Mouse (Mus musculus): ENCODE results near the gene Cdca3.
"Not testable (repeated sequence)": the region's sequence is repeated elsewhere in the genome, so short reads cannot be mapped to it uniquely, and the experiment has no call there.

Gene Cdca3

DNA sequence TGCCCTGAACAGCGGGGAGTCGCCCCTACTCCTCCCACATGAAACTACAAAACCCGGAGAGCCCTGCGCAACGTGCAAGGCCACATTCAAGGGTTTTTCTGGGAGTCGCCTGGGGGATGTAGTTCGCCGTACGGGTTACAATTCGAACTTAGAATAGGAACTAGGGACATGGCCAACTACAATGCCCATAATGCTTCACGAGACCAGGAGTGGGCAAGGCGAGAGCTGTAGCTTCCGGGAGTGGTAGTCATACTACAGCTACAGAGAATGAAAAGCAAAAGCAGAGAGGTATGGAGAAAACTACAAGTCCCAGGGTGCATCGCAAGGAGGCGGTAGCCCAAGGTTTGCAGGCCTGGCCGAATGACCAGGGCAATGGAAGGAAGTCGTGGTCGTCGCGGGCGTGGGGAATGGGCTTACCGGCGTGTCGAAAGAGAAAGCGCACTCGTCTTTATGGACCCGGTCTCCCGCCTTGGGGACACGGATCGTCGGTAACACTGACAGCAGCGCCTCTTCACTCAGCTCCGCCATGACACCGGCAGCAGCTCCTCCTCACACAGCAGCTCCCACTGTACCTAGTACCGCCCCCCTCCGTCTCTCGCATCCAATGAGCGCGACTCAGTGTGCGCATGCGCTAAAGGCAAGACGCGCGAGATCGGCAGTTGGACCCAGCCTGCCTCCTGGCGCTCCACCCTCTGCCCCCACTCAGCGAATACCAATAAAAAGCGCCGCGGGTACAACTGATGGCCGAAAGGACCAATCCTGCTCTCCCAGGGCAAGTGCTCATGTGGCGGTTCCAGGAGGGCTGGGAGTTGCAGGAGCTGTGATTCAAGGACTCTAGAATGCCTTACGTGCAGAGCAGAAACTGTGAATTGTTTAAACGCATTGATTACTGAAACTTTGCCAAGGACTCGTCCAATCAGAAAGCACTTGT is at the start of gene Cdca3, which contains the start of gene Usp5:
Cdca3 (plus strand) TSS at position 680 of the 931 bp plus-strand sequence.
Usp5 (minus strand) TSS at position 617 of the 931 bp plus-strand sequence.
- in situ Hi-C loops (cut with MboI; ENCODE audit: low pct_unique_long_range_greater_than_20kb in 1 of 2, low sequenced_read_pairs in 2 of 2, unreplicated experiment in 1 of 2): no loop called here

DNA sequence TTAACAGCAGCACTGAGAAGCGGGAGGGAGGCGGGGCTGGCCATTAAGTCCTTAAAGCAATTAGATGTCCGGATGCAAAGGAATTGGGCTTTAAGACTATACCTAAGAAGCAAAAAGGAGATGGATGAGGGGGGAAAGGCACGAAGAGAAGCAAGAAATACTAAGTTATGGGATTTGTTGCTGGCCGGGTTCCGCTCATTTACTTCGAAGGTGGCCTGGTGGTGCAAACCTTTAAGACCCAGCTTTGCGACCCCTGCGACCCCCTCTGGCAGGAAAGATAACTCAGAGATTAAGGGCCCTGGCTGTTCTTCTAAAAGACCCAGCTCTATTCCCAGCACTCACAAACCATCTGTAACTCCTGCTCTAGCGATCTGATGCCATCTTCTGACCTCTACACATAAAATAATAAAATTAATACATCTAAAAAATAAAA is 49.3 kb upstream of the Cdca3 start:
- in situ Hi-C loops (cut with MboI; ENCODE audit: low pct_unique_long_range_greater_than_20kb in 1 of 2, low sequenced_read_pairs in 2 of 2, unreplicated experiment in 1 of 2): no loop called here

DNA sequence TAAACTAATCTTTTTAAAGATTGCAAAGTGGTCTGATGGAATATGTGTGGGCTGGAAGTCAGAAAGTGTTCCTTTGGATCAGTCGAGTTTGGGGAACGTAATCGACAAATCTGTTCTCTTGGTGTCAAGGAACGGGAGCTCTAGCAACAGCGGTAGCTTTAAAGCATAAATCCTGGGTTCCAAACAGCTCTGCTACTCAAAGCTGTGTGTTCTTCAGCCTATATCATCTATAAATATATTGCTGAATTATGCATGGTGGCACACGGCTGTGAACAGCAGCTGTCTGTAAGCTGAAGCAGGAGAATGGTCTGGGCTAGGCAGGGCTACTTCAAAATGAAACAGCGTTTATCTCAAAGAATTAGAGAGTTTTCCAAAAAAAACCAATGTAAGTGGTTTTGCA is 48.4 kb upstream of the Cdca3 start:
- in situ Hi-C loops (cut with MboI; ENCODE audit: low pct_unique_long_range_greater_than_20kb in 1 of 2, low sequenced_read_pairs in 2 of 2, unreplicated experiment in 1 of 2): no loop called here

DNA sequence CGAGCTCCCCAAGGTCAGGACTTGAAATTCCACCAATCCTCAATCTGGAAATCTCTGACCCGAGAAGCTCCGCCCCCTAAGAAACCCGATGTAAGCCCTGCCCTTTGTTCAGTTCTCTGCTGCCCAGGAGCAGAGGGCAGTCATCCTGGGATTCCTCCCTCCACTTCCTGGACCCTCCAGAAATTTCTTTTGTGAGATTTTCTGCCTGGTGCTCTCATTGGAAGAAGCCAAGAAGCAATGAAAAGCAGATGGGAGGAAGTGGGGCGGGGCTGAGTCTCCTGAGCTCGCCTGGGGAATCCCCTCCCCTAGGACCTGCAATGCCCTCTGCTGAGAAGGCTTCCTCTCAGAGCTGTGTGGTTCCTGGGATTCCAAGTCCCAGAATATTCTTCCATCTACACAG is 46.9 kb upstream of the Cdca3 start:
- in situ Hi-C loops (cut with MboI; ENCODE audit: low pct_unique_long_range_greater_than_20kb in 1 of 2, low sequenced_read_pairs in 2 of 2, unreplicated experiment in 1 of 2): no loop called here

DNA sequence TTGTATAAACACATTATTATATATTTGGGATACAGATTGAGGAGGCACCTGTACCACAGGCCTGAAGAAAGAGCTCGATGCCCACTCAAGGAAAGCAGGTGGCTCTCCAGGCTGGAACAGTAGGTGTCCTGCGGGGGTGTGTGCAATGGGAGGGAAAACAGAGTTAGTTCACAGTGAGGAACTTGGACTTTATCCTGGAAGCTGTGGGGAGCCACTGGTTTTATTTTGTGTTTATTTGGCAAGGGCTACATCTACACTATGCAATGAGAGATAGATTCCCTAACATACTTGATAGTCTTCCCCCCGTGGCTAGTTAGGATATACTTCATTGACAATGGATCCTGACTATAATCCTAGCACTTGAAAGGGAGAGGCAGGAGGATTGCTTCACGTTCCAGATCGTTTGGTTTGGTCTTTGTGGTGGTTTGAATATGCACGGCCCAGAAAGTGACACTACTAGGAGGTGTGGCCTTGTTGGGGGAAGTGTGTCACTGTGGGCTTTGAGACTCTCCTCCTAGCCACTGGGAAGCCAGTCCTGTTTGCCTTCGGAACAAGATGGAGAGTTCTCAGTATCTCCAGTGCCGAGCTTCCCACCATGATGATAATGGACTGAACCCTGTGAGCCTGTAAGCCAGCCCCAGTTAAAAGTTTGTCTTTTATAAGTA is 42.5 kb upstream of the Cdca3 start:
- in situ Hi-C loops (cut with MboI; ENCODE audit: low pct_unique_long_range_greater_than_20kb in 1 of 2, low sequenced_read_pairs in 2 of 2, unreplicated experiment in 1 of 2): no loop called here

DNA sequence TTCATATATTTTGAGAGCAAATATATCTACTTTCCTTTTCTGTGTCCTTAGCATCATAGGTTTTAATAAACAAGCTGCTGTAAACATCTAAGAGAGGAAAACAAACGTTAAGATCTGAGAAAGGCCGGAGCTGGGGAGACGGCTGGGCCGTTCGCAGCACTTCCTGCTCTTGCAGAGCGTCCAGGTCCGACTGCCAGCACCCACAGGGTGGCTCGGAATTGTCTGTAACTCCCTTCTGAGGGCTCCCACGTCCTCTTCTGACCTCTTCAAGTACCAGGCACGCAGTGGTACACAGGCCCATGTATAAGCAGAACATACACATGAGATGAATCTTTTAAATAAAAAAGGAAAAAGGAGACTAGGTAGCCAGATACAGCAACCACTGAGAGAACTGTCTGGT is 41.6 kb upstream of the Cdca3 start:
- in situ Hi-C loops (cut with MboI; ENCODE audit: low pct_unique_long_range_greater_than_20kb in 1 of 2, low sequenced_read_pairs in 2 of 2, unreplicated experiment in 1 of 2): no loop called here

DNA sequence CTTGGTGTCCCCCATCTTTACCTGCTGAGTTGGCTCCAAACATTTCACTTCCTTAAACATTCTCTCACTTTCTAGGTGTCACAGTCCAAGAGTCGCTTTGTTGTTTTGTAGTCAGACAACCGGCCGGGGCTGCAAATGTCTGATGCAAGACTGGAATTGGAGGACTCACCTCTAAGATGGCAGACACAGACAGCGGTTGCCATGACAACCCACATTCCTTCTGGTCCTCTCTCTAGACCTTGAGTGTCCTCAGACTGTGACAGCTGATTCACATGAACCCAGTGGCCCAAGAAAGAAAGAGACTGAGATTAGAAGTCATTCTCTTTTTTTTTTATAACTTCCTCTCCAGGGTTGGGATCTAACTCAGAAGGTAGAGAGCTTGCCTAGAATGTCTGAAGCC is 39.8 kb upstream of the Cdca3 start:
- in situ Hi-C loops (cut with MboI; ENCODE audit: low pct_unique_long_range_greater_than_20kb in 1 of 2, low sequenced_read_pairs in 2 of 2, unreplicated experiment in 1 of 2): no loop called here

DNA sequence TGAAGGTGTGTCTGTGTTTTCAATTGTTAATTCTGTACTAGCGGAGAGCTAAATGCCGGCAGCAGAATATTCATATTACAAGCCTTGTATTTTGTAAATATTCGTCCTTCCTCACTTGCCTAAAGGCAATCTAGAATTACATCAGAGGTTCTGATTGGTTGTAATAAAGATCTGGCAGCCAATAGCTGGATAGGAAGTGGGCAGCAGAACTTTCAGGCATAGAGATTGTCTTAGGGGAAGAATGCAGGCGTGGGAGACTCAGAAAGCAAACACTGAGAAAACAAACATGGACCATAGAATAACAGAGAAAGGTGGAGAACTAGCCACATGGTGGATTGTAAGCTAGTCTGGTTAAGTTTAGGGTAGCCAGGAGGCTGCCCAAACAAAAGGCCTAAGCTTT is 39.2 kb upstream of the Cdca3 start:
- in situ Hi-C loops (cut with MboI; ENCODE audit: low pct_unique_long_range_greater_than_20kb in 1 of 2, low sequenced_read_pairs in 2 of 2, unreplicated experiment in 1 of 2): no loop called here

DNA sequence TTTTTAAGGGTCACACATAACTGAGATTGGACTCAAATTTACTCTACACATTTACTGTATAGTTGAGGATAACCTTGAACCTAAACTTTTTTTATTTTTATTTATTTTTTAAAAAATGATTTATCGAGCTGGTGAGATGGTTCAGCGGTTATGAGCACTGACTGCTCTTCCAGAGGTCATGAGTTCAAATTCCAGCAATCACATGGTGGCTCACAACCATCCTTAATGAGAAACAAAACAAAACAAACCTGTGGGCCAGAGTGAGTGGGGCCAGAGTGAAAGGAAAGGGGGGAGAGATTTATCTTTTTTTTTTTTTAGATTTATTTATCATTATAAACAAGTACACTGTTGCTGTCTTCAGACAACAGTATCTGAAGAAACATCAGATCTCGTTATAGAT is 37.4 kb upstream of the Cdca3 start:
- in situ Hi-C loops (cut with MboI; ENCODE audit: low pct_unique_long_range_greater_than_20kb in 1 of 2, low sequenced_read_pairs in 2 of 2, unreplicated experiment in 1 of 2): no loop called here

DNA sequence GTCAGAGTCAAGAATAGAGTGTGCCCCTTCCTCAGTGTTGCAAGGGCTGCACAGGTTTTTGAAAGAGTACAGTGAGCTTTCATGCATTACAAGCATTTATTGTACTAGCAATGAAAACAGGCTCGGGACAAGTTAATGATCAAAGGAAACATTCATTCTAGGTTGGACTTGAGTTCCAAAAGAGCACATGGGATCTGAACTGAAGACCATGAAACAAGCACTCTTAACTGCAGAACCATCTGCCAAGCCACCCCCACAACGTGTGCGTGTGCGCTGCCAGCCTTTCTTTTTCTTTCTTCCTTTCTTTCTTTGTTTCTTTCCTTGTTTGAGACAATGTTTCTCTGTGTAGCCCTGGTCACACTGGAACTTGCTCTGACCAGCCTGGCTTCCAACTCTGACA is 33.6 kb upstream of the Cdca3 start:
- in situ Hi-C loops (cut with MboI; ENCODE audit: low pct_unique_long_range_greater_than_20kb in 1 of 2, low sequenced_read_pairs in 2 of 2, unreplicated experiment in 1 of 2): no loop called here

DNA sequence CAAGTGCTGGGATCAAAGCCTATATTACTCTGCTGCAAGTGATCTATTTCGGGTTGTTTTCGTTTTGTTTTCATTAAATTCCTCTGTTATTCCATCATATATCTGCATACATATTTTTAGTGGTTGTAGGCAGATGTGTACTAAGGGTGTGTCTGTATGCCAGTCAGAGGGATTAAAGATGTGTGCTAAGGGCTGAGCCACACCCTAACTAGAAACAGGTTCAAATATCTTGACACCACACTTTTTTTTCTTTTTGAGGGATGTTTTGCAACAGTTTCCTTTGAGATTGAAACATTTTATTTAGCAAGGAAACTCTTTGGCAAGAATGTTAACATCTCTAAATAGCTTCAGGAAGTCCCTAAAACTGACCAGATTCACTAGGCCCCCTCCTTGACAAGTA is 33.1 kb upstream of the Cdca3 start:
- in situ Hi-C loops (cut with MboI; ENCODE audit: low pct_unique_long_range_greater_than_20kb in 1 of 2, low sequenced_read_pairs in 2 of 2, unreplicated experiment in 1 of 2): no loop called here

DNA sequence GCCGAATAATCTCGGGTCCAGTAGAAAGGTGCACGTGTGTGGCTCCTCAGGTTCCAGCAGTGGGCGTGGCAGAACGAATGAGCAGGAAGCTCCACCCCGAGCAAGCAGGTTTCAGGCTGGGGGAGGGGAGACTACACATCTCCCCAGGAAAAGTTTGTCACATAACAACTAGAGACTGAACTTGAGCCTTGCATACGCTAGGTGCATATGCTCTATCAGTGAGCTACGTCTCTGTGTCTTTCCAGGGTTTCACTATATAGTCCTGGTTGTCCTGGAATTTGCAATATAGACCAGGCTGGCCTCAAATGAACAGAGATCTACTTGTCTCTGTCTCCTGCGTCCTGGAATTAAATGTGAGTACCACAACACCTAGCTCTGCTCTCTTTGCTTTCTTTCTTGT is 26.9 kb upstream of the Cdca3 start:
- in situ Hi-C loops (cut with MboI; ENCODE audit: low pct_unique_long_range_greater_than_20kb in 1 of 2, low sequenced_read_pairs in 2 of 2, unreplicated experiment in 1 of 2): not testable (repeated sequence)

DNA sequence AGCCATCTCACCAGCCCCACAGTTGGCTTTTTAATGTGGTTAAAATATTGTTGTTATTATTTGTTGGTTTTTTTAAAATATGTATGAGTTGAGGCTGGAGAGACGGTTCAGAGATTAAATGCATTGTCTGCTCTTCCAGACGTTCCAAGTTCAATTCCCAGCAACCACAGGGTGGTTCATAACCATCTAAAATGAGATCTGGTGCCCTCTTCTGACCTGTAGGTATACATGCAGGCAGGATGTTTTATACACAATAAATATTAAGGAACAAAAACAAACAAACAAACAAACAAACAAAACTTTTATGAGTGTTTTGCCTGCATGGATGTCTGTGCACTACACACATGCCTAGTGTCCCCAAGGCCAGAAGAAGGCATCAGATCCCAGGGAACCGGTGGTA is 26.3 kb upstream of the Cdca3 start:
- in situ Hi-C loops (cut with MboI; ENCODE audit: low pct_unique_long_range_greater_than_20kb in 1 of 2, low sequenced_read_pairs in 2 of 2, unreplicated experiment in 1 of 2): no loop called here

DNA sequence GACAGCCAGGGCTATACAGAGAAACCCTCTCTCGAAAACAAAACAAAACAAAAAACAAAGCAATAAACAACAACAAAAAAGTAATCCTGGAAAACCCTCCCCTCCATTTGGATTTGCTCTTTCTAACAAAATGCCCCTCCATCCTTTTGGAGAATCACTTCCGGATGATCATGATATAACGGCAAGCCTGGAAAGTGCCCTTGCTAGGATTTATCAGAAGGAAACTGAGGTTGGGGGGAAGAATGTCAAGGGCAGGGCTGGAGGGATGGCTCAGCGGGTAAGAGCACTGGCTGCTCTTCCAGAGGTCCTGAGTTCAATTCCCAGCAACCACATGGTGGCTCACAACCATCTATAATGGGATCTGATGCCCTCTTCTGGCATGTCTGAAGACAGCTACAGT is 25.7 kb upstream of the Cdca3 start:
- in situ Hi-C loops (cut with MboI; ENCODE audit: low pct_unique_long_range_greater_than_20kb in 1 of 2, low sequenced_read_pairs in 2 of 2, unreplicated experiment in 1 of 2): not testable (repeated sequence)

DNA sequence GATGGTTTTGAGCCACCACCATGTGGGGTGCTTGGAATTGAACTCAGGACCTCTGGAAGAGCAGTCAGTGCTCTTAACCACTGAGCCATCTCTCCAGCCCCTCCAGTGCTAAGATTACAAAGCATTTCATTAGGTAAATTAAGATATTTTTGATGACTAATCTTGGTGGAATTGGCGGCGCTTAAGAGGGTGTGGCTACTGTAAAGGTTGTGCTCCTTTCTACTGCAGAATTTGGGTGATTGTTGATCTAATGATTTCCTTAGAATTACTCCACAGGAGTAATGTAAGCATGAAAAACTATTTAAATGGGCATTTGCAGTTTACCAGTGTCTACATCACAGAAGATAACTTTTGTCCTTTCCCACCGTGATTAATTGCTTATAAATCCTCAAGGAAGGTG is 25.0 kb upstream of the Cdca3 start:
- in situ Hi-C loops (cut with MboI; ENCODE audit: low pct_unique_long_range_greater_than_20kb in 1 of 2, low sequenced_read_pairs in 2 of 2, unreplicated experiment in 1 of 2): no loop called here

DNA sequence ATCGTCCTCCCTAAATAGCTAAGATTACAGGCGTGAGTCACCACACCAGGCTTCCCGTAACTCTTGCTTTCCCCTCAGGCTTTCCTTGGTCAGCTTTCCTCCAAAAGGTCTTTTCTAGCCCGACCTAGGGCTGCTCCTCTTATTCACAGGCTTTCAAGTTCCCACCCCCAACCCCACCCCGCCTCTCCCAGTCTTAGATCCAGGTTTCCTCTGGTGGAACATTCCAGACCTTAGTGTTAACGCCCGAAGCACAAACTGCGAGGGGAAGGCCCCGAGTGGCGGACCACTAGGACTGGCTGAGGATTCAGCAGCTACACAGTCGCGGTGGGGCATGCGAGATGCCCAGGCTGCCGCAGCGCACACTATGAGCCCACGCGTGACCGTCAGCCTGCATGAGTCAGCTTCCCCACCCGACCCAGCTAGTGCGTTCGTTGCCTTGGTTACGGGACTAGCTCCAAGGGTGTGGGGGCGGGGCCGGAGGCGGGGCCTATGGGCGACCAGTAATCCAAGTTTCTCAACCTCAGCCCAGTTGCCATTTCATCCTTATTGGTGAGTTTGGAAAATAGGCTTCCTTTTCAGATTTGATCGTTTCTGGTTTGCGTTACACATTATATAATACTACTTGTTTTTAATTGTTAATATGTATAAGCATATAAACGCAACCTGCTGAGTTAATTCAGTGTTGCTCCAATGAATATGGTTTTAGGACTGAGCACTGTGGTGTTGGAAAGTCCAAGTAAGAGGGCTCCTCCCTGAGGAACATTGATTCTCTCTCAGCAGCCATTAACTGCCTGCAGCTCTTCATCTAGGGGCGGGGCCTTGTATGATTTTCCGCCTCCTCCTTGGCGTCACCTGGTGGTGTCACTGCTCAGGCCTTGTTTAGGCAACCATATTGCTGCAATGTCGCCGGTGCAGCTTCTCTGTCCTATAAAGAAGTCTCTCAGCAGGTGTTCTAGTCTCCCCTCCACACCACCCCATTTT is 23.7 kb upstream of the Cdca3 start:
- in situ Hi-C loops (cut with MboI; ENCODE audit: low pct_unique_long_range_greater_than_20kb in 1 of 2, low sequenced_read_pairs in 2 of 2, unreplicated experiment in 1 of 2): no loop called here

DNA sequence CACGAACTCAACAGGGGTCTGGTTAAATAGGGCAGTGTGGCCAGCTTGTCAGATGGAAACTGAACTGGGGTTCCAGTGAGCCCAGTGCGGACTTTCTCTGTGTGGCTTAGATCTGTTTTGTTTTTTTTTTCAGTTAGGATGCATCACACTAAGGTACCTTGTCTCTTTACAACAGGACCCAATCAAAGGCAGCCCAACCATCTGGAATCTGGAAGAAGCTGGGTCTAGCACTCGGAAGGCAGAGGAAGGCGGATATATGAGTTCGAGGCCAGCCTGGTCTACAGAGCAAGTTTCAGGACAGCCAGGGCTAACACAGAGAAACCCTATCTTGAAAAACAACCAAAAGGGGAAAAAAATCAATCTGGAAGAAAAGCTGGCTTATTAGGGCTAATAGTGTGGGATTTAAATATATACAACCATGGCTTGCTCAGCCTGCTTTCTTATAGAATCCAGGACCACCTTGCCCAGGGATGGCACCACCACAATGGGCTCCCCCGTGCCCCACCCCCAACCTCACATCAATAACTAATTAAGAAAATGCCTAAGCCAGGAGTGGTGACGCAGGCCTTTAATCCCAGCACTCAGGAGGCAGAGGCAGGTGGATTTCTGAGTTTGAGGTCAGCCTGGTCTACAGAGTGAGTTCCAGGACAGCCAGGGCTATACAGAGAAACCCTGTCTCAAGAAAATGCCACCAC is 22.8 kb upstream of the Cdca3 start:
- in situ Hi-C loops (cut with MboI; ENCODE audit: low pct_unique_long_range_greater_than_20kb in 1 of 2, low sequenced_read_pairs in 2 of 2, unreplicated experiment in 1 of 2): no loop called here

DNA sequence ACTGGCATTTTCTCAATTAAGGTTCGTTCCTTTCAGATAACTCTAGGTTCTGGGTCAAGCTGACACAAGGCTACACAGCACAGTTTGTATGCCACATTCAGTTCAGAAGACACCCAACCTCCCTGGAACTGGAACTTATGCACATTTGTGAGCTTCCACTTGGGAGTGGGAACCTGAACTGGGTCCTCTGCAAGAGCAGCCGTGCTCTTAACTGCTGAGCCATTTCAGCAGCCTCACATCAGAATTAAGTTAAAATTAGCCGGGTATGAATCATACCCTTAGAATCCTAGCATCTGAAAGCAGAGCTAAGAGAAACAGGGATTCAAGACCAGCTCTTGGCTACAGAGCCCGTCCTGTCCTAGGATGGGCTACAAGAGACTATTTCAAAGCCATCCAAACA is 22.0 kb upstream of the Cdca3 start:
- in situ Hi-C loops (cut with MboI; ENCODE audit: low pct_unique_long_range_greater_than_20kb in 1 of 2, low sequenced_read_pairs in 2 of 2, unreplicated experiment in 1 of 2): no loop called here
